Mouse (Mus musculus) bone marrow, adult 2 months (tissue): ENCODE data around the gene Nup62.

Experiments
- CTCF ChIP-seq: fragments of 200-500 bp; IDR thresholded peaks from 2 replicates; pipeline ENCODE4 v1.5.1; 2011; ENCODE audit warnings: low read length, control low read depth; ENCODE audit not compliant: control insufficient read depth, insufficient read depth
- POLR2A ChIP-seq: fragments of 200-500 bp; IDR thresholded peaks from 2 replicates; pipeline ENCODE4 v1.6.1; 2011; ENCODE audit warnings: low read depth, mild to moderate bottlenecking, control low read depth, low read length, borderline replicate concordance; ENCODE audit not compliant: control insufficient read depth

- TF ChIP-seq POLR2A, result peak; percentile 48; the same call in 1 of the 2 replicates
- peak; percentile 94 for TF ChIP-seq CTCF
These were observed 44.9 kb downstream of the Nup62 start for GRCm38 (mm10) chr7:44860576-44861428.
